Mouse (Mus musculus): ENCODE data around the gene Bicc1.

DNA sequence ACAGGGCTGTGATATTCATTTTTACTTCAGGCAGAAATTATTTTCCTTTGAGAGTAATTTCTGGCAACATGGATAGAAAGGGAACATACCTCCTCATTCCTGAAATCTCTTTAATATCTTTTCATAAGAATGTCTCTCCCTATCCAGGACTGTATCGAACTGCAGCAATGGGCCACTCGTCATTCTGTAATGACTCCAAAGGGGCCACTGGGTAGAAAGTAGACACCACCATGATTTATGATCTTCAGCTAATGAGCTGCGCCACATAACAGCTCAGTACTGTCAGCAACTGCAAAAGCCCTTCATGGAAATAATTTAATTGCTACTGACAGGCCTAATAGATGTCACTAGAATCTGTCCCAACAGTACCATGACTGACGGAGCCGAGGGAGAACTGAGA is 139.0 kb downstream of the Bicc1 start:
- TF ChIP-seq CTCF (IDR thresholded peaks at IDR 0.05; ENCODE audit: control insufficient read depth, insufficient read depth, insufficient replicate concordance, low read depth, low read length) = no peak
- no peak for TF ChIP-seq POLR2A (IDR thresholded peaks at IDR 0.05; ENCODE audit: control insufficient read depth, low read depth, low read length)
